Mouse (Mus musculus) MEL (cell line): ENCODE results near the gene Hid1. TPM values are rescaled to one million over a fixed set of nuclear protein-coding genes. Genes with fewer than 3 reads are reported as not detected.

Experiments used
- DNase-seq: peaks from one replicate; pipeline ENCODE4 v3.0.0; 2011; ENCODE audit warnings: low read depth, low spot score
- H3K27ac ChIP-seq: 2 replicates; pipeline ENCODE4 v1.5.1; 2012; ENCODE audit warnings: low read depth, mild to moderate bottlenecking, control low read depth, low read length, moderate library complexity; ENCODE audit not compliant: control insufficient read depth
- H3K27me3 ChIP-seq, 2 experiments: fragments of 150-350 bp in 1 of 2; sonication (generic) in 1 of 2; 2 replicates each; pipeline ENCODE4 v1.6.1; 2012; ENCODE audit warnings: low read length in 2 of 2, mild to moderate bottlenecking in 2 of 2, improper control_type of control experiment in 1 of 2, moderate library complexity in 1 of 2; ENCODE audit not compliant: insufficient read depth in 2 of 2, control insufficient read depth in 1 of 2
- H3K36me3 ChIP-seq, 2 experiments: 2 replicates each; pipeline ENCODE4 v1.6.1; 2012 to 2014; ENCODE audit warnings: low read length in 2 of 2, improper control_type of control experiment in 1 of 2, inconsistent platforms in 1 of 2, mild to moderate bottlenecking in 1 of 2; ENCODE audit not compliant: insufficient read depth in 2 of 2, control insufficient read depth in 1 of 2
- H3K4me1 ChIP-seq, 2 experiments: fragments of 150-350 bp in 1 of 2; sonication (generic) in 1 of 2; 2 replicates each; pipeline ENCODE4 v1.6.1; 2012; ENCODE audit warnings: low read length in 2 of 2, improper control_type of control experiment in 1 of 2, mild to moderate bottlenecking in 1 of 2; ENCODE audit not compliant: insufficient read depth in 2 of 2, control insufficient read depth in 1 of 2
- H3K4me3 ChIP-seq, 2 experiments: fragments of 150-350 bp in 1 of 2; sonication (generic) in 1 of 2; 2 replicates each; pipeline ENCODE4 v1.5.1; 2012; ENCODE audit warnings: low read depth in 2 of 2, low read length in 2 of 2, mild to moderate bottlenecking in 2 of 2, moderate library complexity in 2 of 2, control low read depth in 1 of 2, improper control_type of control experiment in 1 of 2; ENCODE audit not compliant: control insufficient read depth in 1 of 2, insufficient read depth in 1 of 2
- H3K79me2 ChIP-seq: 2 replicates; pipeline ENCODE4 v1.6.1; 2012; ENCODE audit warnings: mild to moderate bottlenecking, low read length, moderate library complexity; ENCODE audit not compliant: control insufficient read depth, poor library complexity, insufficient read depth
- H3K9ac ChIP-seq: 2 replicates; pipeline ENCODE4 v1.6.1; 2012; ENCODE audit warnings: low read depth, mild to moderate bottlenecking, control low read depth, low read length, moderate library complexity; ENCODE audit not compliant: control insufficient read depth, poor library complexity, severe bottlenecking
- H3K9me3 ChIP-seq: fragments of 150-350 bp; sonication (generic); replicated peaks from 2 replicates; pipeline ENCODE4 v1.6.1; 2012; ENCODE audit warnings: mild to moderate bottlenecking, low read length, improper control_type of control experiment, moderate library complexity; ENCODE audit not compliant: insufficient read depth
- EP300 ChIP-seq, 2 experiments: IDR thresholded peaks; 2 replicates each; pipeline ENCODE4 v1.6.1; 2011; ENCODE audit warnings: improper control_type of control experiment in 2 of 2, low read length in 2 of 2, low read depth in 1 of 2, mild to moderate bottlenecking in 1 of 2
- ETS1 ChIP-seq: IDR thresholded peaks from 2 replicates; pipeline ENCODE4 v1.6.1; 2012; ENCODE audit warnings: low read depth, mild to moderate bottlenecking, inconsistent platforms, low read length, improper control_type of control experiment, moderate library complexity
- MAZ ChIP-seq: IDR thresholded peaks from 2 replicates; pipeline ENCODE4 v1.6.1; 2012; ENCODE audit warnings: low read depth, mild to moderate bottlenecking, inconsistent platforms, low read length, improper control_type of control experiment
- MXI1 ChIP-seq: IDR thresholded peaks from 2 replicates; pipeline ENCODE4 v1.6.1; 2011; ENCODE audit warnings: mild to moderate bottlenecking, low read depth, low read length, improper control_type of control experiment
- RAD21 ChIP-seq: IDR thresholded peaks from 2 replicates; pipeline ENCODE4 v1.6.1; 2011; ENCODE audit warnings: mild to moderate bottlenecking, low read depth, low read length, improper control_type of control experiment
- TBP ChIP-seq: IDR thresholded peaks from 2 replicates; pipeline ENCODE4 v1.8.0; 2011; ENCODE audit warnings: low read depth, low read length, improper control_type of control experiment
- USF1 ChIP-seq: IDR thresholded peaks from 2 replicates; pipeline ENCODE4 v1.6.1; 2014; ENCODE audit warnings: low read depth, mild to moderate bottlenecking, inconsistent platforms, low read length, improper control_type of control experiment, moderate library complexity
- polyA plus RNA-seq, 2 experiments: library from polyadenylated mRNA; stranded (reverse) in 1 of 2; unstranded in 1 of 2; fragments of >175 nt in 1 of 2; fragments of >200 nt in 1 of 2; gene quantifications; 2 replicates each; pipeline versions ENCODE4 v1.2.1 to v1.2.4; 2012; ENCODE audit warnings: low replicate concordance in 2 of 2, low read depth in 1 of 2; ENCODE audit not compliant: insufficient read length in 2 of 2, insufficient read depth in 1 of 2, missing spikeins in 1 of 2
- total RNA-seq: library from RNA; depleted of rRNA; stranded (reverse); fragments of 300-350 nt; gene quantifications from 2 replicates; pipeline ENCODE4 v1.2.3, GENCODE M21; 2012

Hid1 gene
- total and polyA plus RNA-seq, 3 experiments = 1.1 to 3.0 TPM; not detected in 1

- no peak overlapping the region for H3K4me3 ChIP-seq
- H3K27ac ChIP-seq = peak overlapping the region; percentile 97
- peaks cover 3 to 7% of the 10 kb centered on the region in 2 experiments; a peak in 2 of 4 replicates for H3K27me3 ChIP-seq
- H3K9me3 ChIP-seq = no peaks in the 10 kb centered on the region
- H3K79me2 ChIP-seq = peaks cover 3% of the 10 kb centered on the region; the same call in 1 of the 2 replicates
- H3K36me3 ChIP-seq = peaks cover 0 to 3% of the 10 kb centered on the region in 2 experiments; a peak in 1 of 4 replicates
- TF ChIP-seq ETS1 (no peak), RAD21 (no peak), EP300 (IDR thresholded peaks at IDR 0.05; ENCODE audit: low read depth in 1 of 2, low read length in 2 of 2) (no peak), MXI1 (no peak)
- peak overlapping the region; percentile 55 for H3K9ac ChIP-seq
- no peak for DNase-seq
- peaks cover 6 to 10% of the 10 kb centered on the region in 2 experiments; a peak in 3 of 4 replicates for H3K4me1 ChIP-seq
Measured at GRCm38 (mm10) chr11:115377254-115377653, 9.7 kb upstream of the Hid1 start.

GRCm38 (mm10) chr11:115376722-115377121 lies 9.2 kb upstream of the Hid1 start:
- no peaks in the 10 kb centered on the region for H3K79me2 ChIP-seq
- H3K27ac ChIP-seq = peak overlapping the region; percentile 97
- TF ChIP-seq ETS1 (peak; percentile 22; the same call in 1 of the 2 replicates), MAZ (no peak), TBP (no peak)
- peaks cover 3 to 7% of the 10 kb centered on the region in 2 experiments; a peak in 3 of 4 replicates for H3K27me3 ChIP-seq
- peak overlapping the region; percentile 55 for H3K9ac ChIP-seq
- DNase-seq = peak; percentile 83
- H3K9me3 ChIP-seq = no peaks in the 10 kb centered on the region
- H3K36me3 ChIP-seq = peaks cover 0 to 3% of the 10 kb centered on the region in 2 experiments; a peak in 1 of 4 replicates
- H3K4me3 ChIP-seq = no peak overlapping the region
- peaks cover 6 to 10% of the 10 kb centered on the region in 2 experiments; a peak in 3 of 4 replicates for H3K4me1 ChIP-seq

GRCm38 (mm10) chr11:115374695-115375425 lies 7.3 kb upstream of the Hid1 start:
- no peak overlapping the region for H3K27ac ChIP-seq
- H3K9me3 ChIP-seq = no peaks in the 10 kb centered on the region
- H3K79me2 ChIP-seq = no peaks in the 10 kb centered on the region
- no peak for DNase-seq
- peaks cover 5 to 6% of the 10 kb centered on the region in 2 experiments; a peak in 3 of 4 replicates for H3K4me1 ChIP-seq
- no peak overlapping the region for H3K9ac ChIP-seq
- TF ChIP-seq USF1 = no peak
- TF ChIP-seq, all 39 proteins: peak for 0
- H3K4me3 ChIP-seq = no peak overlapping the region
- H3K27me3 ChIP-seq = peaks cover 3 to 7% of the 10 kb centered on the region in 2 experiments; a peak in 3 of 4 replicates
- peaks cover 0 to 3% of the 10 kb centered on the region in 2 experiments; a peak in 1 of 4 replicates for H3K36me3 ChIP-seq
